Mouse (Mus musculus): Measurements from ENCODE around the gene Tmprss9. TPM values are rescaled to one million over a fixed set of nuclear protein-coding genes. Genes with fewer than 3 reads are reported as not detected.

Gene Tmprss9
- total and polyA plus RNA-seq, 2 experiments = 0.05 to 0.09 TPM

DNA sequence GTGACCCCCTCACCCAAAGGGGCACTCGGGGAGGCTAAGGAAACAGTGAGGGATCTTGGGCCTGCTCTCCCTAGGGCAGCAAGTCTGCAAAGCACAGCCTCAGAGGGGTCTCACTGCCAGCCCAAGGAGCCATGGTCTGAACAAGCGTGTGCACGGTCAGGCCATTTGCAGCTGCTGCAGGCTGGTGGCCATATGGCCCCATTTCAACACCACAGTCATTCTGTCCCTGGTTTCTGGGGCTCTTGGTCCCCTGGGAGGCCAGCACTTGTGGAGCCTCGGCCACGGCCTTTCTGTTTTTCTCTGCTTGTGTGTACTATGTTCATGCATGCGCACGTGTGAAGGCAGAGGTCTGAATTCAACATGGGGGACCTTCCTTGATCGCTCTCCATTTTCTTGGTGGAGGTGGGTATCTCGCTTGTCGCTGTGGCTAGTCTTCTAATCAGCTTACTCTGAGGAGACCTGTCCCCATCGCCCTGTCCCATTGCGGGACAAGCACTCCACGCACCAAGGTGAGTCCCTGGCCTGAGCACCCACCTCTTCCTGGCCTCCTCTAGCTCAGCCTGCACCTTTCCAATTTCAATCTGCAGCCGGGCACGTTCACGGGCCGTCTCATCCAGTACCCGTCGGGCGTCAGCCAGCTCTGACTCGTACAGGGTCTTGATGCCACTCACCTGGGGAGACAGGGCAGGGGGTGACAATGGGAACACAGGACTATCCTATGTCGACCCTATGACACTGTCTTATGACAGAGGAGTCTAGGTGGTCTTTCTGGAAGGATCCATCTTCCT, 37.9 kb downstream of the Tmprss9 start:
- 98% methylated on average over 22 of the region's 22 CpGs for WGBS
- TF ChIP-seq CTCF (IDR thresholded peaks at IDR 0.05; ENCODE audit: low read depth, low read length) (no peak), POLR2A (IDR thresholded peaks at IDR 0.05; ENCODE audit: extremely low read depth, insufficient read depth, low read length) (no peak)
- no peak overlapping the region for H3K27ac ChIP-seq (replicated peaks; ENCODE audit: insufficient read depth, low read depth, low read length)

DNA sequence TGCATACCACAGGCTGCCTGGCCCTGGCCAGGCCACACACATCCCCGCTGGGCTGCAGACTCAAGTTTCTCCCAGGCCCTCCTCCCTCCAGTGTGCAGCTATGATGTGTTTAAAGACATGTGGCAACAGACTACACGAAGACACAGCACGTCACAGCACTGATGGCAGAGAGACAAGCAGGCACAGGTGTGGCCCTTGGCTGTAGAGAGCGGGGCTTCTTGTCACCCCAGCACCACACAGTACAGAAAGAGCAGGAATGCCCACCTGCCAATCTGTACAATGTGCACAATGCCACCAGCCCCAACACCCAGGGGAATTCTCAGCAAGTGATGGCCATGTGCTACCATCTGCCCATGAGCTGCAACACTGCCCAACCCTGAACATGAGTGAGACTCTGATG, 39.7 kb downstream of the Tmprss9 start:
- H3K4me1 ChIP-seq (ENCODE audit: control insufficient read depth, insufficient read depth, low read length) = peaks cover 15% of the 10 kb centered on the region
- DNase-seq (ENCODE audit: extremely low read depth, low read depth, low spot score) = no peak
- H3K27ac ChIP-seq (replicated peaks; ENCODE audit: insufficient read depth, low read depth, low read length) = no peak overlapping the region
- H3K36me3 ChIP-seq (ENCODE audit: control insufficient read depth, insufficient read depth, low read length) = no peaks in the 10 kb centered on the region
- no peak overlapping the region for H3K4me3 ChIP-seq (ENCODE audit: insufficient read depth, low read depth, low read length)
- H3K9ac ChIP-seq (ENCODE audit: low read depth, low read length) = no peak overlapping the region
- H3K27me3 ChIP-seq (ENCODE audit: control insufficient read depth, insufficient read depth, low read length) = no peaks in the 10 kb centered on the region
- TF ChIP-seq POLR2A (IDR thresholded peaks at IDR 0.05; ENCODE audit: extremely low read depth, insufficient read depth, low read length) (no peak), CTCF (IDR thresholded peaks at IDR 0.05; ENCODE audit: low read depth, low read length) (no peak)
- WGBS = 95% methylated on average over 4 of the region's 4 CpGs
- H3K79me2 ChIP-seq (ENCODE audit: control insufficient read depth, insufficient read depth, low read length) = peaks cover 4% of the 10 kb centered on the region; the same call in 1 of the 2 replicates

More for the DNA sequence above, 37.9 kb downstream of the Tmprss9 start:
- peaks cover 9% of the 10 kb centered on the region; the same call in 1 of the 2 replicates for H3K4me1 ChIP-seq (ENCODE audit: control insufficient read depth, insufficient read depth, low read length)
- H3K27me3 ChIP-seq (ENCODE audit: control insufficient read depth, insufficient read depth, low read length) = no peaks in the 10 kb centered on the region
- H3K4me3 ChIP-seq (ENCODE audit: insufficient read depth, low read depth, low read length) = no peak overlapping the region
- H3K79me2 ChIP-seq (ENCODE audit: control insufficient read depth, insufficient read depth, low read length) = peaks cover 4% of the 10 kb centered on the region; the same call in 1 of the 2 replicates
- no peak for DNase-seq (ENCODE audit: extremely low read depth, low read depth, low spot score)
- H3K9ac ChIP-seq (ENCODE audit: low read depth, low read length) = no peak overlapping the region
- no peaks in the 10 kb centered on the region for H3K36me3 ChIP-seq (ENCODE audit: control insufficient read depth, insufficient read depth, low read length)

DNA sequence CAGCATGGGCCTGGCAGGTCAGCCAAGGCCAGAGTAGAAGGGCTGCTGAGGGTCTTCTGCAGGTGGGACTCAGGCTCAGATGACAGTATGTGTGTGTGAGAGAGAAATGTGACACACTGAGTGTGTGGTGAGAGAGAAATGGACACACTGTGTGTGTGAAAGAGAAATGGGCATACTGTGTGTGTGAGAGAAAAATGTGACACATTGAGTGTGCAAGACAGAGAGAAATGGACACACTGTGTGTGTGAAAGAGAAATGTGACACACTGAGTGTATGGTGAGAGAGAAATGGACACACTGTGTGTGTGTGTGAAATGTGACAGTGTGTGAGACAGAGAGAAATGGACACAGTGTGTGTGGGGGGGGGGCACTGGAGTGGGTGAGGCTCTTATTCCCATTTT, 40.2 kb downstream of the Tmprss9 start:
- H3K36me3 ChIP-seq (ENCODE audit: control insufficient read depth, insufficient read depth, low read length) = no peaks in the 10 kb centered on the region
- no peak overlapping the region for H3K27ac ChIP-seq (replicated peaks; ENCODE audit: insufficient read depth, low read depth, low read length)

DNA sequence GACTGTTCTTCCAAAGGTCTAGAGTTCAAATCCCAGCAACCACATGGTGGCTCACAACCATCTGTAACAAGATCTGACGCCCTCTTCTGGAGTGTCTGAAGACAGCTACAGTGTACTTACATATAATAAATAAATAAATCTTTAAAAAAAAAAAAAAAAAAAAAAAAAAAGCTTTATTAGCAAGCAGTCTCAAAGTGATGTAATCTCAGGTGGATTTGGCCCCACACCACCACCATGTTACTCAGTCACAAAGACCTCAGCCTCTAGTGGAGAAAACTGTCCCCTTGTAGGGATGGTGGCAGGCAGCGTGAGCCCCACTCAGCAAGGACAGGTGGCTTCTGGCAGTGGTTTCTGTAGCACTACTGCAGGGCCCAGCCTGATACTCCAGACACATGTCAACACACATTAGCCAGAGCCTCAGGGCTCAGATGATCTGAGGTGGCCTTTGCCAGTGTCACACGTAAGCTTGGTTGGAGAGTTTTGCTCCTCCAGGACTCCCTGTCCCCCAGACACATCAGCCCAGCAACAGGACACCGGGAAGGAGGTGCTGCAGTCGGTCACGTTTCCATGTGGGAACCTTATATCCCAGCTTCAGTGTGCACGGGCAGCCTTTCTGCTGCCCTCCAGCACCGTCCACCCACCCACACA, 41.8 kb downstream of the Tmprss9 start:
- Histone ChIP-seq H3K36me3 (ENCODE audit: control insufficient read depth, insufficient read depth, low read length) (no peaks in the 10 kb centered on the region), H3K9ac (ENCODE audit: low read depth, low read length) (no peak overlapping the region), H3K79me2 (ENCODE audit: control insufficient read depth, insufficient read depth, low read length) (peaks cover 4% of the 10 kb centered on the region; the same call in 1 of the 2 replicates), H3K4me3 (ENCODE audit: insufficient read depth, low read depth, low read length) (no peak overlapping the region), H3K27ac (replicated peaks; ENCODE audit: insufficient read depth, low read depth, low read length) (peak overlapping the region; percentile 62), H3K27me3 (ENCODE audit: control insufficient read depth, insufficient read depth, low read length) (no peaks in the 10 kb centered on the region), H3K4me1 (ENCODE audit: control insufficient read depth, insufficient read depth, low read length) (peaks cover 21% of the 10 kb centered on the region)
- DNase-seq (ENCODE audit: extremely low read depth, low read depth, low spot score) = no peak
- WGBS = 76% methylated on average over 8 of the region's 8 CpGs
- TF ChIP-seq POLR2A (IDR thresholded peaks at IDR 0.05; ENCODE audit: extremely low read depth, insufficient read depth, low read length) (no peak), CTCF (IDR thresholded peaks at IDR 0.05; ENCODE audit: low read depth, low read length) (no peak)

More for the DNA sequence above, 40.2 kb downstream of the Tmprss9 start:
- no peak overlapping the region for H3K9ac ChIP-seq (ENCODE audit: low read depth, low read length)
- DNase-seq (ENCODE audit: extremely low read depth, low read depth, low spot score) = no peak
- TF ChIP-seq POLR2A (IDR thresholded peaks at IDR 0.05; ENCODE audit: extremely low read depth, insufficient read depth, low read length) (no peak), CTCF (IDR thresholded peaks at IDR 0.05; ENCODE audit: low read depth, low read length) (no peak)
- H3K27me3 ChIP-seq (ENCODE audit: control insufficient read depth, insufficient read depth, low read length) = no peaks in the 10 kb centered on the region
- peaks cover 4% of the 10 kb centered on the region; the same call in 1 of the 2 replicates for H3K79me2 ChIP-seq (ENCODE audit: control insufficient read depth, insufficient read depth, low read length)
- peaks cover 15% of the 10 kb centered on the region for H3K4me1 ChIP-seq (ENCODE audit: control insufficient read depth, insufficient read depth, low read length)
- H3K4me3 ChIP-seq (ENCODE audit: insufficient read depth, low read depth, low read length) = no peak overlapping the region

DNA sequence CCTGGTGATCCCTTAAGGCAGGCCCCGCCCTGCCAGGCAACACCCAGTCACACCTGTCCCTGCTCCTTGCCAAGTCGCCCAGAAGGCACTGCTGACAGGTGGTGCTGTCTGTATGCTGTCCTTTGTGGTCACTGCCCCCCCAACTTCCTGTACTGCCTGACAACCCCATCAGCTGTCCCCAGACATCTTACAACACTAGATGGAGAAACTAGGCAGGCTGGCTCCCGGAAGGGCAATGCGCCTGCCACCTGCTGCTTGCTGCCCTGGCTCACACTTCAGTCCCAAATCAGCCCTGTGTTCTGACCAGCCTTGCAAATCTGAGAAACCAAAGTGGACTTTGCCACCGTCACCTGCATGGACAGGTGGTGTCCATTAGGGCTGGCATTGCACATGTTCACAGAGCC, 42.6 kb downstream of the Tmprss9 start:
- 40% methylated on average over 5 of the region's 5 CpGs for WGBS
- DNase-seq (ENCODE audit: extremely low read depth, low read depth, low spot score) = peak; percentile 93
- H3K36me3 ChIP-seq (ENCODE audit: control insufficient read depth, insufficient read depth, low read length) = no peaks in the 10 kb centered on the region

More for the DNA sequence above, 42.6 kb downstream of the Tmprss9 start:
- peak; percentile 35; the same call in 1 of the 2 replicates for TF ChIP-seq CTCF (IDR thresholded peaks at IDR 0.05; ENCODE audit: low read depth, low read length)
- TF ChIP-seq POLR2A (IDR thresholded peaks at IDR 0.05; ENCODE audit: extremely low read depth, insufficient read depth, low read length) = no peak
- no peak overlapping the region for H3K4me3 ChIP-seq (ENCODE audit: insufficient read depth, low read depth, low read length)
- peak overlapping the region; percentile 62 for H3K27ac ChIP-seq (replicated peaks; ENCODE audit: insufficient read depth, low read depth, low read length)
- H3K9ac ChIP-seq (ENCODE audit: low read depth, low read length) = no peak overlapping the region
- H3K27me3 ChIP-seq (ENCODE audit: control insufficient read depth, insufficient read depth, low read length) = no peaks in the 10 kb centered on the region
- peaks cover 4% of the 10 kb centered on the region; the same call in 1 of the 2 replicates for H3K79me2 ChIP-seq (ENCODE audit: control insufficient read depth, insufficient read depth, low read length)
- H3K4me1 ChIP-seq (ENCODE audit: control insufficient read depth, insufficient read depth, low read length) = peaks cover 21% of the 10 kb centered on the region

Data from liver, adult 2 months (tissue).